In genomic region chr10:116655018-116655807, GRCm38 (mm10) we compare ENCODE assay signal across 14 mouse cellular contexts.
A peak's percentile ranks its signal among the peaks of the same experiment; 100 is the strongest.
DNase-seq lines count a peak whose midpoint lies in the region; ATAC-seq lines count a peak whose summit lies in the region.
"Had no signal": no experiment of that assay in that cellular context is flagged by ENCODE, and none has a peak within 500 bp of the region (broad histone marks: within the 10 kb centered on the region; RNA-seq: fewer than 3 reads in every experiment).

No protein-coding gene starts in this region.

- intact Hi-C loops in left cerebral cortex, postnatal 10 days (cut with DNase I), result no loop called here

- peak; percentile 90 for ATAC-seq in activated CD4-positive, CD25-positive, alpha-beta regulatory T cell, adult 4 months
- ATAC-seq: forebrain, embryonic 16.5 days; Patski had no signal

- peak; percentile 21 for DNase-seq in thymus, postnatal 0 days (ENCODE audit: low spot score)
- no peak for DNase-seq in thymus, postnatal 36 days
- DNase-seq in CD4-positive helper T cell, adult 2 months (ENCODE audit: low read depth, low spot score), result peak; percentile 54
- DNase-seq in T-cell, adult 2 months (ENCODE audit: low spot score), result no peak
- no peak for DNase-seq in embryo, embryonic 11 days
- no peak for DNase-seq in left cerebral cortex, postnatal 10 days (ENCODE audit: extremely low spot score in 1 of 2, low spot score in 2 of 2)
- DNase-seq: adrenal gland, postnatal 10 days; cerebellum, adult 11-12 months; cerebellum, postnatal 25 days; gastrocnemius, postnatal 10 days; heart, adult 2 months had no signal

Comparison
In these comparisons a context has a peak if more than half of its experiments do, and no peak if none do; other contexts are left out.
1. DNase-seq: peak in thymus, postnatal 0 days (single experiment) and CD4-positive helper T cell, adult 2 months (single experiment); none in thymus, postnatal 36 days (0 of 2), T-cell, adult 2 months (single experiment), embryo, embryonic 11 days (single experiment) and left cerebral cortex, postnatal 10 days (0 of 2).